24 mouse cellular contexts compared by ENCODE assay signal in the genomic region with DNA sequence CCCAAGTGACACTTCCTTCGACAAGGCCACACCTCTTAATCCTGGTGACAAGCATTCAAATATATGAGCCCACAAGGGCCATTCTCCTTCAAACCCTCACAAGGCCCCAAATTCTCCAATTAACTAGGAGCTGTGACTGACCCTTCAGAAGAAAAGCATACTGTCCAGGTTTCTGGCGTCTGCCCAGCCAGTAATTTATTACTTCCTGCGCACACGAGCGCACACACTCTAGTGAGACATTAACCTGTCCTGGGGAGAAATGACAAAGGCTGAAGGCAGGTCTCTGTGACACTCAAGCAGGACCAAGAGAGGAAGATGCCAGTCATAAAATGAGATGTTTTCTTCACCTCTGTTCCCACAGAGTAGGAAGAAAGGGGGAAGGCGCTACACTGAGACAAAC. TPM values are rescaled to one million over a fixed set of nuclear protein-coding genes. Genes with fewer than 3 reads are reported as not detected.
"Had no signal": no experiment of that assay in that cellular context is flagged by ENCODE, and none has a peak within 500 bp of the region (broad histone marks: within the 10 kb centered on the region; RNA-seq: fewer than 3 reads in every experiment).

No protein-coding gene starts in this region.

- H3K27ac ChIP-seq: hindbrain, postnatal 0 days; liver, embryonic 14.5 days; midbrain, embryonic 10.5 days; neural tube, embryonic 15.5 days had no signal

- H3K27me3 ChIP-seq: neural tube, embryonic 15.5 days had no signal

- H3K9ac ChIP-seq: liver, embryonic 14.5 days; neural tube, embryonic 15.5 days had no signal

- ATAC-seq: hindbrain, postnatal 0 days; lung, postnatal 0 days had no signal

- H3K4me2 ChIP-seq: neural tube, embryonic 15.5 days had no signal

- H3K4me3 ChIP-seq: midbrain, embryonic 10.5 days; myocyte; neural tube, embryonic 15.5 days had no signal

- DNase-seq: liver; lung, adult 18-20 months; lung, postnatal 36 days; midbrain, embryonic 14.5 days; right cerebral cortex, postnatal 4 days; spleen, adult 18-20 months; thymus, adult 18-20 months; thymus, postnatal 25 days had no signal

- H3K9me3 ChIP-seq: midbrain, embryonic 10.5 days; neural tube, embryonic 15.5 days had no signal

RNA-seq across cellular contexts. Expression of a gene that starts 37.2 kb away (rescaled TPM):
- total RNA-seq: megakaryocyte progenitor cell, adult 5-6 weeks had no signal

RNA-seq across cellular contexts. Expression of a gene that starts 38.2 kb away (rescaled TPM):
- total RNA-seq: megakaryocyte progenitor cell, adult 5-6 weeks had no signal
- polyA plus RNA-seq: intestine, embryonic 14.5 days; large intestine, adult 2 months; limb, embryonic 11.5 days; liver, embryonic 14.5 days; lung, postnatal 0 days; stomach, embryonic 14.5 days had no signal

RNA-seq across cellular contexts. Expression of a gene that starts 54.8 kb away (rescaled TPM):
- total RNA-seq: hindbrain, postnatal 0 days; layer of hippocampus, adult 8-10 months; layer of hippocampus, postnatal 14 days; left cerebral cortex, adult 18-20 months; left cerebral cortex, postnatal 10 days had no signal
- polyA plus RNA-seq: hindbrain, postnatal 0 days; intestine, embryonic 14.5 days; large intestine, adult 2 months; limb, embryonic 11.5 days; midbrain, embryonic 10.5 days; midbrain, embryonic 14.5 days; neural tube, embryonic 11.5 days; neural tube, embryonic 15.5 days; stomach, embryonic 14.5 days had no signal
